Mouse (Mus musculus) induced T-regulatory cell, adult 2 months (primary cell): ENCODE results near the gene Ermp1.
A peak's percentile ranks its signal among the peaks of the same experiment; 100 is the strongest.

ENCODE experiments used
- DNase-seq: peaks from one replicate; pipeline ENCODE4 v3.0.0-alpha.2; 2012; ENCODE audit warnings: low read depth

Gene Ermp1

DNA sequence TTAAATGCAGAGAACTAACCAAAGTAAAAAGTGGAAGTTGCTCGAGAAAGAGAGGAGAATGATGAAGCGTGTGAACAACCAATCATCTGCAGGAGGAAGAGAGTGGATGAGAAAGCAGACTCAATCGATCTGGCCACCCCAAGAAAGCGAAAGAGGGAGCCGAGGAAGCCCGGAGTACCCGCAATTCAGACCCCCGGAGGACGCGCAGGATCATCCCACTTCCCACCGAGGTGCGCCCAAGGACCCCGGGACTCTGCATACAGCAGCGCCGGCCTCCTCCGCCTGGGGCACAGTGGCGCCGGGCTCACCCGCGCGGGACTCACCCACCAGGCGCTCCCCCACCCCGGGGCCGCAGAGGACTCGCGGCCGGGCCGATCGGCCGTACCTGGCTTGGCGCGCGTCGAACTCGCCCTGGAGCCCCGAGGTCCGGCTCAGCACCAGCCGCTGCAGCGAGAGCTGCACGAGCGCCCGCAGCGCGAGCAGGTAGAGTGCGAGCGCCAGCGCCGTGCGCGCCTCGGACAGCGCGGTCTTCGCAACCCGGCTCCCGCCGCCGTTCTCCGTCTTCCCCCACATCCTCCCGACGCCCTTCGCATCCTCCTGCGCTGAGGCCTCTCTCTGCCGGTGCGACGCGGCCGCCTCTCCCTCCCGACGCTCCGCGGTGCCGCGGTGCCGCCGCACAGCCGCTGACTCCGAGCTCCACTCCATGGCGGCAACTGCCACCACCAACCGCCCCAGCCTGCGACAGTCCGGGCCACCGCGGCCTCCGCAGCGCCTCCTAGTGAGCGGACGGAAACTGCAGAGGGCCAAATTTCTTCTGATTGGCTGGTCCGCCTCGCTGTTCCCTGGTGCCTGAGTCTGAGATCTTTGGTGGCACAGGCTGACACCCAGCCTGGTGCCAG is at the start of gene Ermp1:
Gene Ermp1, minus strand, starts transcription at position 765 of the 899 bp plus-strand sequence.
- peak; percentile 96 for DNase-seq

DNA sequence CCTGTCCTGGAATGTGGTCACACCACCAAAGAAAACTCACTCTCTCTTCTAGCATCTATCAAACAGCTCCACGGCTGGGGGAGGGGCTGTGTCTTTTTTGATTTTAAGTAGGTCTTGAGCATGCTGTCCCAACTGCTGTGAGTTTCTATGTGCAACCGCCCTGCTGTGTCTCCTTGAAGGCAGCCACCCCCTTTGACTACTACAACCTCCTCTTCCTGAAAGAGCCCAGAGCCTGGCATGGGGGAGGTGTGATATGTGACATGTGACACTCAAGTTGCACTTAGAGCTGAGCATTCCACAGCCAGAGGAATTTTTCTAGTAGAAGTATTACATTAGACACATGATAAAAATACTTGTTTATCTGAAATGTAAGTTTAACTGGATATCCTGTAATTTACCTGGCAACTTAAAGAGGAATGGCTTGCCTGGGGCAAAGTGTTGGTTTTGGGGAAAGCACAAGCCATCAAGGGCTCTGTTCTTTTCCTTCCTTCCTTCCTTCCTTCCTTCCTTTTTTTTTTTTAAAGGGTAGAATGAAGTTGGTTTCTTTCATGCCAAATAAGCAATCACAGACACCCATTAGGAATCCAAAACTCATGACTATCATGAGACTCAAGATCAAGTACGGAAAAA is 49.1 kb upstream of the Ermp1 start, which contains the start of gene Mlana:
Gene Mlana, plus strand, starts transcription at position 580 of the 630 bp plus-strand sequence.
- no peak for DNase-seq

DNA sequence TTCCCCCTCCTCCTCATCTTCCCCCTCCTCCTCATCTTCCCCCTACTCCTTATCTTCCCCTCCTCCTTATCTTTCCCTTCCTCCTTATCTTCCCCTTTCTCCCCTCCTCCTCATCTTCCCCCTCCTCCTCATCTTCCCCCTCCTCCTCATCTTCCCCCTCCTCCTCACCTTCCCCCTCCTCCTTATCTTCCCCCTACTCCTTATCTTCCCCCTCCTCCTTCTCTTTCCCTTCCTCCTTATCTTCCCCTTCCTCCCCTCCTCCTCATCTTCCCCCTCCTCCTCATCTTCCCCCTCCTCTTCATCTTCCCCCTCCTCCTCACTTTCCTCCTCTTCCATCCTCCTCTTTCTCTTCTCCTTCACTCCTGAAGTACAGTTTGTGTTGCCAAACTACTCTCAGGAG is 48.6 kb upstream of the Ermp1 start:
- no peak for DNase-seq

DNA sequence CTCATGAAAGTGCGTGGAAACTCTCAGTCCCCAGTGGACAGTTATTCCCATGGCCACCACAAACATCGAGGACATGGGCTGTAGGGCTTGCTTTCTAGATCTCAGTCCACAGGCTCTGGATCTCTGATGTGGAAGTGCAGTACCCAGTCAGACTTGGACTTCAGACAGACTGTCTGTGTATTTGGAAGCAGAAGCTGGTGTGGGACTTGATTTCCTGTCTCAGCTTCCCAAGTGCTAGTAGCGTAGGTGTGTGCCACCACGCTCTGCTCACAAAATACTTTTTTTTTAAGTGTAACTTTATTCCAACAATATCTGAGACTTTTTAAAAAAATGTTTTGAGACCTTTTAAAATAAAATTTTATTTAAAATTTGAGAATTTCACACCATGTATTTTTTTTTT is 48.1 kb upstream of the Ermp1 start:
- DNase-seq = no peak

DNA sequence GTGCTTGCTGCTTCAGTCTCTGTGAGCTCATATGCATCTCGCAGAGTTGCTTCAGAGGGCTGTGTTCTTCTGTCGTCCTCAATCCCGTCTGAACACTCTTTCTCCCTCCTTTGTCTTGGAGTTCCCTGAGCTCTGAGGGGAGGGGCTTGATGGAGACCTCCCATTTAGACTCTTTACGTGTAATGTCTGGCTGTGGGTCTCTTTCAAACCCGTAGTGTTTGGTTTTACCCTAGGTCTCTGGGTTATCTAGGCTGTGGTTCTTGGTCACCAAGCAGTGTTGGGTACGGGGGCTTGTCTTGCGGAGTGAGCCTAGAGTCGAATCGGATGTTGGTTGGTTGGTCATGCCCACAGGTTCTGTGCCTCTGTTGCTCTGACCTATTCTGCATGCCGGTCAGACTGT is 46.9 kb upstream of the Ermp1 start:
- no peak for DNase-seq

DNA sequence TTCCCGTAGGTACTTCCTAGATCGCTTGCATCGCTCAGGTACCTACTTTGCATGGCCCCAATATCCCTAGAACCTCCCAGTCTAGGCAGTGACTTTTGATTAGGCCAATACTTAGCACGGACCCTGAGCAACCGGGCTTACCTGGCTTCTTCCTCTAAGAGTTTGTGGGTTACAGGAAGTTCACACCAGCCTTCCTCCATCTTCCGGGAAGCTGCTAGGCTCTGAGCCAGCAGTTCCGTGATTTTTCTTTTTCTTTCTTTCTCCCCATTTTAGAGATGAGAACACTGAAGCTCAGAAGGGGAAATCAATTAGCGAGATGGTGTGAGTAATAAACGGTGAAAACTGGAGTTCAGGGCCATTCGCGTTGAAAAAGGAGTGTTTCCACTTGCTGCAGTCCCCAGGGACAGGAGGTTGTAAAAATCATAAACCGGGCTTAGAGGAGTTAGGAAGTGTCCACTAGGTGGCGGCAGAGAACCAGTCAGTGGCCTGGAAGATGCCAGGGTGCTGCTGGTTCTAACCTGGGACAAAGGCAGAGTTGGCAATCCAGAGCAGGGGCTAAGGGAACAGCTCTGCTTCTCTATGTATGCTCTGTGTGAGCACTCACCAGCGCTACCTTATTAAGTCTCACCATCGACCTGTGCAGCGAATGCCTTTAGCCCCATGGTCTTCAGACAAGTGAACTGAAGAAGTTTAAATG is 35.8 kb upstream of the Ermp1 start:
- DNase-seq = peak; percentile 88

DNA sequence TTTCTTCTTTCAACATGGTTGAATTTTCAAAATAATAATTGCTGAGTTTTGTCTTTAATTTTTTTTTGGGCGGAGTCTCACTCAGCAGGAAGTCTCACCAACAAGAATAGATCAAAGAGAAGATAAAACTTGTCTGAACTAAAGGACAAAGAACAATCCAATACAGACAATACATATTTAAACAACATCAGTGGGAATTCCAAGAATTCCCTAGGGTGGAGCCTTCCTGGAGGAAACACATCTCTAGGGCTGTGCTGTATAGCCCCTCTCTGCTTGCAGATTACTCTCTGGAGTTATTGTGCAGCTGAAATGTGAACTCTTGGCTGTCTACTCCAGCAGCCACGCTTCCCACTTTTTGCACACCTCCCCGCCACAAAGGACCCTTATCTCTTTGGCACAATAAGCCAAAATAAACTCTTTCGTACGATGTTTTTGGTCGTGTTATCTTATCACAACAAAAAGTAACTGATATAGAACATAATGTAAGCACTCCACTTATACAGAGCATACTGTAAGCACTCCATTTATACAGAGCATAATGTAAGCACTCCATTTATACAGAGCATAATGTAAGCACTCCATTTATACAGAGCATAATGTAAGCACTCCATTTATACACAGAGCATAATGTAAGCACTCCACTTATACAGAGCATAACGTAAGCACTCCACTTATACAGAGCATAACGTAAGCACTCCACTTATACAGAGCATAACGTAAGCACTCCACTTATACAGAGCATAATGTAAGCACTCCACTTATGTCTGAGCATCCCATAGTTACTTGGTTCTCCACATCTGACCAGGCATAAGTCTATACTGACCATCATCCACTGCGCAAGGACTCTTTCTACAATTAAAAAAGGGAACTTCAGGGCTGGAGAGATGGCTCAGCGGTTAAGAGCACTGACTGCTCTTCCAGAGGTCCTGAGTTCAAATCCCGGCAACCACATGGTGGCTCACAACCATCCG is 32.3 kb upstream of the Ermp1 start:
- peak; percentile 17 for DNase-seq

DNA sequence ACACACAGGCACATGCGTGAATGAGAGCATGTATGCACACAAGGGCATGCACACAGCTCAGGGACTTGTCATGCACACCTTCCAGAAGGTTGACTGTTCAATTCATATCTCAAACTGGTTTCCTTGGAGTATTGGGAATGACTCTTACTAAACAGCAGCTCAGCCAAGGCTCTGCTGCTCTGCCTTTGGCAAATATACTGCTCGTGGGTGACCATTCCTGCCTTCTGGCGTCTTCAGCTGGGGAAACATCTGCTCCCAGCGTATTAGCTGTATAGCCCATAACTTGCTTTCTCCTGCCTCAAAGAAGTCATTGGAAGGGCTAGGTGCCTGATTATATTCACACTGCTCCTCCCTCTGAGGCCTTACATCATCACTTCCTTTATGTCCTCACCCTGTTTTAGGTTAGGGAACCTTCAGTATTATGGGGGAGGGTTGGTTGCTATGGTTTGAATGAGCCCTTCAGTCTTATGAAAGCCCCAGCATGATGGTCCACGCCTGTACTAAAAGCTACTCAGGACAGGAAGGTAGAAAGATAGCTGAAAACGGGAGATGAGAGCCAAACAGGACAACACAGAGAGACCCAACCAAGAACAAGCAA is 30.1 kb upstream of the Ermp1 start:
- DNase-seq = no peak

DNA sequence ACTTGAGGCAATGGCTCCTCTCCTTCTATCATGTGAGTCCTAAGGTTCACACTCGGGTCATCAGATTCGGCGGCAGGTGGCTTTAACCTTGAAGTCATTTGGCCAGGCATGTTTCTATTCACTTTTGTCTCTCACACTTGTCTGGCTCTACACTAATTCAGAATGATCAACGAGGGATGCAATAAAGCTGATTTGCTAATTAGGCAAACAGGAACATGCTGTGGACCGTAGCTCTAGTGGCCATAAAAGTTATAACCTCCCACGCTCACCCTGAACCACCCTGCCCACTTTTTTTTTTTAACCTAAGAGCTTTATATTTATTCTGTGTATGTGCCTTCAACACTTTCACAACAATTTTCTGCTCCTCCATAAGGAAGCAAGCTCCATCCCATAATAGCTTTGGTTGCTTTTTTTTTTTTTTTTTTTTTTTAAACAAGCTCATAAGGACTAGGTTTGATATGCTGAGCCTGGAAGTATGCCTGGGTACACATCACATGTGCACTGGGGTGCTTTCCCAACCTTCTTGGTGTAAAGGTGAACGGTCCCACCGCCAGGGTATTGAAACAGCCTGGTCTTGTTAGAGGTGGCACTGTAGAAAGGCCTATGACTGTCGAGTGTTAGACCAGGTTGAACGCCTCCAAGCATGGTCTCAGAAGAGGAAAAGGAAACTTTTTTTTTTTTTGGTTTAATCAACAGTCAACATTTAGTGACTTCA is 28.4 kb upstream of the Ermp1 start:
- DNase-seq = no peak

DNA sequence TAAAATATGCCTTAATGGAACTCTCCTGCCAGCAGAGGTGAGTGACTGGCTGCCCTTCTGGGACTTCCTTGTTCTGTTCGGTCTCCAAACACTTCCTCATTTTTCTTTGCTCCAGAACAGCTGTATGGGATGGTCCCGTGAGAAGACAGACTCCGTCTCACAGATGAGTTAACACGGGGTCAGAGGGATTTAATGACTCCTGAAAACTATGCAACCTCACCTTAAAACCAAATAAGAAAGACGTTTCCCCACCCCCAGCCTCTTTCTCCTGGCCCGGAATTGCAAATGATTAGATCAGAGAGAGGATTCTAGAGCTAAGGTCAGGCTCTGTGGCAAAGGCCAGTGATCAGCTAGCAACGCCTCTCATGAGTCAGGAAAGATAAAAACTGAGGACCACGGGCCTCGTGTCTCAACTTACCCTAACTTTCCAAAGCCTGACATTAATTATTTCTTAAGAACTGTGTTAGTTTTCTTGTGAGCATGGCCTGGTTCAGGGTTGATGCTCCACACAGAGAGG is 27.4 kb upstream of the Ermp1 start:
- no peak for DNase-seq

DNA sequence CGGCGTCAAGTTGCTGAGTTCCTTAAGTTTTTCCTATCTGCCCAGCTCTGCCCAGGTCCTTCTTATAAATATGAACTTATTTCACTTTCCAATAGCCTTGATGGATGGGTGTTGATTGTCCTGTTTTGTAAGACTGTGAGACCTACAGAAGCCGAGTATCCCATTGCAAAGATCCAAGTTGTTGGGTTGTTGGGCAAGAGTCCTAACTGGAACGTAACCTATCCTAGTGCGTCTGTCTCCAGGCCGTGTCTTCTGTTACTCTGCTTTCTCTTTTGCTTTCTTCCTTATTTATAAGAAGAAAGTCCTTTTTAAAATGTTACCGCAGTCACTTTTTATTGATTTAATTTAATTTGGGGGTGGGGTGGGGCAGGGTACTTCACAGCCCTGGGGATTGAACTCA is 26.7 kb upstream of the Ermp1 start:
- DNase-seq = no peak

DNA sequence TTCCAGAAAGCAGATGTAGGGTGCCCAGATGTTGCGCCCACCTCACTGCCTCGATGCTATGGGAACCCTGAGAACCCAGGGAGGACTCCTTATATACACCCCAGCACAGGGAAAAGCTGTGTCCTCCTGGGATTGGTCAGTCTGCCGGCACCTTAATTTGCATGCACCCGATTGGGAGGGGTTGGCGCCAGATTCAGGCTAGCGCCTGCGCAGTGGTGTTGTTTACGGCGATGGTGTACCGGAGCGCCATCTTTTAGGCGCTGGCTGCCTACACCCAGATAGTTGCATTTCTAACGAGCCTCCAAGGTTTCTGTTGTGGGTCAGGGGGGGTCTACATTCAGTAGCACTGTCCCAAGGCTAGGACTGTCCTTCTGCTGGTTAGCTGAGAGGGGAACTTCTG is 24.4 kb upstream of the Ermp1 start:
- DNase-seq = no peak

DNA sequence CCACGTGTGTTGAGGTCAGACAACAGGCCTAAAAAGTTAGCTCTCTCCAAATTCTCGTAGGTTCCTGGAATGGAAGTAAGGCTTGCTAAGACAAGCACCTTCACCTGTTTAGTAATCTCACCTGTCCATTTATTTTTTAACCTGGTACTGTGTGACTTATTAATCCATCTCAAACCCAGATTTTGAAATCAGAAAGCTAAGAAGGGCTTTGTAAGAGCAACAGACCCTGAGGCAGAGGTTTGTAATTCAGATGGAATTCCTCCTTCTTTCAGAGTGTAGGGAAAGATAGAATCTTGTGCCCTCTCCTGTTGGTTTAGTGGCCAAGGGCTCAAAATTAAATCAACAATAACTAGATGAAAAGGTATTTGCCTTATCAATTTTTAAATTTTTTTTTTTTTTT is 22.9 kb upstream of the Ermp1 start:
- DNase-seq = no peak

DNA sequence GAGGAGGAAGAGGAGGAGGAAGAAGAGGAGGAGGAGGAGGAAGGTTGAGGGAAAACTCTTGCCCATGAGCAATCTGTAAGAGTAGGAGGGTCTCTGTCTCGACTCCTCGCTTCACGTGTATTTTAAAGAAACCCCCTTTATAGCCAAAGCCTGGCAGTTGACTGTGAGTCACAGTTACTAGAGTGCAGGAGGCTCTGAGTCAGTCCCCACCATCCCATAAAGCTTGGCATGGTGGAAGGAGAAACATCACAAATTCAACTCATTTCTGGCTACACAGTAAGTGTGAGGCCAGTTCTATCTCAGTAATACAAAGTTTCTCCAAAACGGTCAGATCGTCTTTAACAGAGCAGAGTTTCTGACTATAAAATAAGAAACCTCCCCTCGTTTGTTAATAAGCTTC is 22.0 kb upstream of the Ermp1 start:
- DNase-seq = no peak

DNA sequence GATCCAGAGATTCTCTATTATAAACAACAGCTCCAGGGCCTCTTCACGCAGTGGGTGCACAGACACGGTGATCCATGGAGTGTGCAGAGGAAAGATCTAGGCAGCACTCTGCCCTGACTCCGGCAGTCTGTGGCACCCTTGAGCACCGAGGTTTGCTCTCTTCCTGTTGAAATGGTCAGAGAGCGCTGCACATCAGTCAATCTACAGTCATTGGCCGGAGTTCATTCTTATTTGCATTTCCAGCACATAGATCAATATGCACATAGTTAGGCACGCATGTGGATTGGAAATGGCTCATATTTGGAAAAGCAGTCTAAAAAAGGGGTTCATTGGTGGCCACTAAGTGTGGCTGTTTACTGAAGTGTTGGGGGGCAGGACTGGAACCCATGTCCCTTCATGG is 19.9 kb upstream of the Ermp1 start:
- no peak for DNase-seq

DNA sequence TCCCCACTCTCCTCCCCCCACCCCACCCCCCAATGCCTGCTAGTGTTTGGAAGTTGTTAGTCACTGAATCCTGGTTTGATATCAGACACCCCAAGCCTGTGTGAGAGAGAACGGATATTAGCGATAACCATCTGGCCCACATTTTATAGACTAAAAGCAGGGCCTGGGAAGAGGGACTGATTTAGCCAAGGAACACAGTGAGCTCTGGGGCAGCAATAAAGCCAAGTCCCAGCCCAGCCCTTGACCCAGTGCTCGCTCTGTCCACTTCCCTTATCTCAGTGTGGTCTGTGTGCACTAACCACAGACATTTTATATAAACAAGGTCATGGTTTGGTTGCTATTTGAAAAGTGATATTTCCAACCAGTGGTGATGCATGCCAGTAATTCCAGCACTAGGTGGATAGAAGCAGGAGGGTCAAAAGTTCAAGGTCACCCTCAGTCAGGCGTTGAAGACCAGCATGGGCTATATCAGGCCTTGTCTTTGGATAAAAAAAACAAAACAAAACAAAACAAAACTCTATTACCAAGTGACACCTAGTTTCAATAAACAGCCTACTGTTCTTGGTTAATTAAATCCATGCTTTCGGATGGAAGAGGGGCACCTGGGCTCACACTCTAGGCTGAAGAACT is 18.9 kb upstream of the Ermp1 start:
- no peak for DNase-seq

DNA sequence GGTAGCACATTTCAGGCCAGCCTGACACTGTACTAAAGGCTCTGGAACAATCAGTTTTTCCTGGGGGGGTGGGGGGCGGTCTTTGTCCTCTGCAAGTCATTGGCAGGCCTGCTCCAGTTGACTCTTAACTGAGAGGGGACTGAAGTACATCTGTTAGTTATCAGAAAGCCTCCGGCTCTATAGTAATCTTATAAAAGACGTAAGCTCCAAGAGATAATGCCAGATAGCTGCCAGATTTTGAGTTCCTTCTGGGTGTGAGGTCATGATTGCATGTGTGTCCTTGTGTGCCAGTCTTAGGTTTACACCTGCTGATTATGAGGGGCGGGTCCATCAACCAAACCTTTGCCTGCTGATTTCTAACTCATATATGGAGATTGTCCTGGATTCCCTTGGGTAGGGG is 17.9 kb upstream of the Ermp1 start:
- no peak for DNase-seq

DNA sequence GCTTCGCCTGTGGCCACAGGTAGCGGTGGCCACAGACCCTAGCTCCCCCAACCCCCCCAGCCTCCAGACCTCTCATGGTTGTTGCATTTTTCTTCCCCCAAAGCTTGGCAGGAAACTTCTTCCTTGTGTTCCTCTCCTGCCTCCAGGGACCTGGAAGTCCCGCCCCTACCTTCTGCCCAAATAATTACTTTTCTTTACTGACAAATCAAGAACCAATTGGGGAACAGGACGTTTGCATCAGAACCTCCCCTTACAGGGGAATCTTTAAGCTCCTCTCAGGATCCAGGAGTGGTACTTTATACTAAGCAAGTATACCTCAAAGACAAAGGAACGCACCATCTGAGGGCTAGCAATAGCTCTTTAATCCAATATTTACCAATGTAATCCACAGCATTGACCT is 16.7 kb upstream of the Ermp1 start:
- DNase-seq = no peak

DNA sequence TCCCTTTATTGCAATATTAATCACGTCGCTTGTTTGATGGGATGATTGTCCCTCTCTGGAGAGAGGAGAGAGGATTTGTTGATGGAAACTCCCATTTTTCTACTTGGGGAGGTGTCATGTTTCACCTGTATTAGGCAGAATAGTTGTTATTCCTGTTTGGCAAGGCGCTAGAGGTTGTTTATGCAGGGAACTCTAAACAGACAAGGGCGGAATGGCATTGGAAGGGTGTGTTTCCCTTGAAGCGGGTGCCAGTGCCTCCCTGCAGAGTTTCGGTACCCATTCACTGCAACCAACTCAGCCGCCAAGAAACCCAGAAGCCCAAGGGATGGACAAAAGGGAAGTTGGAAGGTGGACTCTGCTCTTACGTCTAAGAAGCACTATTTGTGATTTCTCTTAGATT is 15.6 kb upstream of the Ermp1 start:
- no peak for DNase-seq

DNA sequence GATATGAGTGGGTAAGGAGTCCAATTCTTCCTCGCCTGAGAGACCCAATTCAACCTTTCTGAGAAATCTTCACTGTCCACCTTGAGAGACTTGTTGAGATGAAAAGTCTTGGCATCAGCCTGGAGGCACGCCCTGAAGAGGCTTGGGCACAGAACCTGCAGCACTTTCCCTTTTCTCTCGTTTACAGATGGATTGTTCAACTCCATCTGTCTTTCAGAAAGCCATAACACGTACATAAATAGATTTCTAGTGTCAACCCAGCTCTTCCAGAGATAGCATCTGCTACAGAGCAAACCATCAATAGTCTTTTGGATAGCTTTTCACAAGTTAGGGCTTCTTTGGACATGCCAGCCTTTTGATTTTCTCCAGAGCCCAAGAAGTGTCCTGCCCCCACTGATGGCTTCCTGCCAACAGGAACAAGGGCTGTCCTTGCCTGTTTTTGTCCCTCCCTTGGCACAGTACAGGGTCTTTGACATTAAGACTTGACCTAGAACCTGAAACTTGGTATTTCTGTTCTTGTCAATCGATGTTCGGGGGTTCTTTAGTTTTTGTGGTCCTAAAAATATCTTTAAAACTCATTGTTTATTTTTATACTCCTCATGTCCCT is 13.9 kb upstream of the Ermp1 start:
- no peak for DNase-seq
